Mouse (Mus musculus) frontal cortex, adult 2 months (tissue): ENCODE measurements at regions not wholly inside any gene's neighbourhood (a gene's known extent, or its start where the extent isn't known, plus 50 kb on each side); places are given as distances from the start of the nearest gene placed in this dataset.

ENCODE experiments used
- DNase-seq, 2 experiments: peaks; one replicate each; pipeline ENCODE4 v3.0.0; 2022; ENCODE audit warnings: low spot score in 1 of 2; ENCODE audit errors: extremely low spot score in 1 of 2

GRCm38 (mm10) chr11:82596801-82597200 lies 167.3 kb downstream of the Cct6b start:
- no peak for DNase-seq

GRCm38 (mm10) chr11:82589761-82590160 lies 174.4 kb downstream of the Cct6b start:
- peak in 1 of 2 experiments; percentile 29 for DNase-seq

- no peak for DNase-seq
Measured at GRCm38 (mm10) chr11:82588744-82589143, 175.4 kb downstream of the Cct6b start.

GRCm38 (mm10) chr11:82579841-82580415 lies 184.2 kb downstream of the Cct6b start:
- DNase-seq, result peak; percentile 60 to 83

- DNase-seq, result no peak
Measured at GRCm38 (mm10) chr11:82576019-82576418, 187.3 kb downstream of the Tmem132e start.

- no peak for DNase-seq
Measured at GRCm38 (mm10) chr11:82573126-82573525, 184.4 kb downstream of the Tmem132e start.

GRCm38 (mm10) chr11:82571525-82571924 lies 182.8 kb downstream of the Tmem132e start:
- DNase-seq, result no peak

GRCm38 (mm10) chr11:82569819-82570218 lies 181.1 kb downstream of the Tmem132e start:
- DNase-seq, result no peak

- DNase-seq, result no peak
Measured at GRCm38 (mm10) chr11:82568219-82568676, 179.5 kb downstream of the Tmem132e start.

- no peak for DNase-seq
Measured at GRCm38 (mm10) chr11:82567014-82567685, 178.4 kb downstream of the Tmem132e start.

- DNase-seq, result no peak
Measured at GRCm38 (mm10) chr11:82566092-82566491, 177.4 kb downstream of the Tmem132e start.

- DNase-seq, result peak in 1 of 2 experiments; percentile 54
Measured at GRCm38 (mm10) chr11:82564181-82564580, 175.5 kb downstream of the Tmem132e start.

GRCm38 (mm10) chr11:82542028-82542427 lies 153.3 kb downstream of the Tmem132e start:
- DNase-seq, result no peak

GRCm38 (mm10) chr11:82541376-82541775 lies 152.7 kb downstream of the Tmem132e start:
- DNase-seq, result no peak

GRCm38 (mm10) chr11:82537931-82538330 lies 149.2 kb downstream of the Tmem132e start:
- DNase-seq, result no peak

GRCm38 (mm10) chr11:82523200-82523802 lies 134.6 kb downstream of the Tmem132e start:
- peak in 1 of 2 experiments; percentile 24 for DNase-seq

- peak; percentile 11 to 38 for DNase-seq
Measured at GRCm38 (mm10) chr11:82521383-82521782, 132.7 kb downstream of the Tmem132e start.

- DNase-seq, result no peak
Measured at GRCm38 (mm10) chr11:82518691-82519090, 130.0 kb downstream of the Tmem132e start.

- no peak for DNase-seq
Measured at GRCm38 (mm10) chr11:82514526-82515144, 125.9 kb downstream of the Tmem132e start.

GRCm38 (mm10) chr11:82508564-82508963 lies 119.9 kb downstream of the Tmem132e start:
- DNase-seq, result no peak
